Mouse (Mus musculus): ENCODE data around the gene Zfp870. TPM values are rescaled to one million over a fixed set of nuclear protein-coding genes. Genes with fewer than 3 reads are reported as not detected.

Zfp870 gene
- polyA plus RNA-seq (2012; rRNA removed) = 0.88 and 1.7 TPM in 2 replicates

GRCm38 (mm10) chr17:32891239-32892180 is at the start of gene Zfp870:
Gene Zfp870 (minus strand): TSS chr17:32891642.
- TF ChIP-seq CTCF (IDR thresholded peaks at IDR 0.05; ENCODE audit: insufficient read depth, low read length) (no peak), POLR2A (IDR thresholded peaks at IDR 0.05; ENCODE audit: borderline replicate concordance, extremely low read depth, low read depth, low read length) (peak; percentile 45; the same call in 1 of the 2 replicates)
- peak within 1 kb of the TSS; percentile 96 for H3K4me3 ChIP-seq (replicated peaks; ENCODE audit: extremely low read depth, low read depth, low read length)
- H3K4me1 ChIP-seq (ENCODE audit: control insufficient read depth, insufficient read depth, low read length) = peaks cover 6% of the 10 kb centered on the region; the same call in 1 of the 2 replicates
- DNase-seq = peak; percentile 78
- 11% methylated on average over 33 of the region's 33 CpGs for WGBS

- no peak for DNase-seq
- WGBS = 74% methylated on average over 4 of the region's 4 CpGs
- TF ChIP-seq POLR2A (IDR thresholded peaks at IDR 0.05; ENCODE audit: borderline replicate concordance, extremely low read depth, low read depth, low read length) = no peak
- no peak for TF ChIP-seq CTCF (IDR thresholded peaks at IDR 0.05; ENCODE audit: insufficient read depth, low read length)
- Histone ChIP-seq H3K4me1 (ENCODE audit: control insufficient read depth, insufficient read depth, low read length) (no peaks in the 10 kb centered on the region), H3K4me3 (replicated peaks; ENCODE audit: extremely low read depth, low read depth, low read length) (no peak overlapping the region)
These were observed 48.4 kb upstream of the Zfp870 start for GRCm38 (mm10) chr17:32939831-32940230.

- Histone ChIP-seq H3K4me3 (replicated peaks; ENCODE audit: extremely low read depth, low read depth, low read length) (no peak overlapping the region), H3K4me1 (ENCODE audit: control insufficient read depth, insufficient read depth, low read length) (peaks cover 6% of the 10 kb centered on the region; the same call in 1 of the 2 replicates)
- TF ChIP-seq POLR2A (IDR thresholded peaks at IDR 0.05; ENCODE audit: borderline replicate concordance, extremely low read depth, low read depth, low read length) (no peak), CTCF (IDR thresholded peaks at IDR 0.05; ENCODE audit: insufficient read depth, low read length) (no peak)
- DNase-seq = no peak
- 83% methylated on average over 5 of the region's 5 CpGs for WGBS
These were observed 36.4 kb upstream of the Zfp870 start for GRCm38 (mm10) chr17:32927803-32928202.

- DNase-seq = peak; percentile 55
- H3K4me3 ChIP-seq (replicated peaks; ENCODE audit: extremely low read depth, low read depth, low read length) = peak overlapping the region; percentile 90
- no peak for TF ChIP-seq CTCF (IDR thresholded peaks at IDR 0.05; ENCODE audit: insufficient read depth, low read length)
- peak; percentile 85; the same call in 1 of the 2 replicates for TF ChIP-seq POLR2A (IDR thresholded peaks at IDR 0.05; ENCODE audit: borderline replicate concordance, extremely low read depth, low read depth, low read length)
- peaks cover 6% of the 10 kb centered on the region; the same call in 1 of the 2 replicates for H3K4me1 ChIP-seq (ENCODE audit: control insufficient read depth, insufficient read depth, low read length)
- WGBS = 15% methylated on average over 32 of the region's 32 CpGs
These were observed 33.3 kb upstream of the Zfp870 start for GRCm38 (mm10) chr17:32924658-32925312.

GRCm38 (mm10) chr17:32923681-32924080 is 32.2 kb upstream of the Zfp870 start:
- DNase-seq = no peak
- Histone ChIP-seq H3K4me3 (replicated peaks; ENCODE audit: extremely low read depth, low read depth, low read length) (no peak overlapping the region), H3K4me1 (ENCODE audit: control insufficient read depth, insufficient read depth, low read length) (peaks cover 6% of the 10 kb centered on the region; the same call in 1 of the 2 replicates)
- TF ChIP-seq CTCF (IDR thresholded peaks at IDR 0.05; ENCODE audit: insufficient read depth, low read length) = no peak
- TF ChIP-seq POLR2A (IDR thresholded peaks at IDR 0.05; ENCODE audit: borderline replicate concordance, extremely low read depth, low read depth, low read length) = no peak
- 93% methylated on average over 1 of the region's 1 CpGs for WGBS

GRCm38 (mm10) chr17:32919123-32919522 is 27.7 kb upstream of the Zfp870 start:
- H3K4me3 ChIP-seq (replicated peaks; ENCODE audit: extremely low read depth, low read depth, low read length) = no peak overlapping the region
- TF ChIP-seq CTCF (IDR thresholded peaks at IDR 0.05; ENCODE audit: insufficient read depth, low read length) = no peak
- no peak for TF ChIP-seq POLR2A (IDR thresholded peaks at IDR 0.05; ENCODE audit: borderline replicate concordance, extremely low read depth, low read depth, low read length)
- H3K4me1 ChIP-seq (ENCODE audit: control insufficient read depth, insufficient read depth, low read length) = peaks cover under 1% of the 10 kb centered on the region; the same call in 1 of the 2 replicates
- DNase-seq = no peak
- WGBS = 45% methylated on average over 2 of the region's 2 CpGs

- no peak for TF ChIP-seq POLR2A (IDR thresholded peaks at IDR 0.05; ENCODE audit: borderline replicate concordance, extremely low read depth, low read depth, low read length)
- no peak for TF ChIP-seq CTCF (IDR thresholded peaks at IDR 0.05; ENCODE audit: insufficient read depth, low read length)
- Histone ChIP-seq H3K4me3 (replicated peaks; ENCODE audit: extremely low read depth, low read depth, low read length) (no peak within 1 kb of the TSS), H3K4me1 (ENCODE audit: control insufficient read depth, insufficient read depth, low read length) (no peaks in the 10 kb centered on the region)
- 42% methylated on average over 2 of the region's 2 CpGs for WGBS
- no peak for DNase-seq
These were observed 25.7 kb upstream of the Zfp870 start, which contains the start of gene Cyp4f14 for GRCm38 (mm10) chr17:32917131-32917530. Gene Cyp4f14 (minus strand): TSS chr17:32917342.

GRCm38 (mm10) chr17:32916075-32916474 is 24.6 kb upstream of the Zfp870 start:
- TF ChIP-seq CTCF (IDR thresholded peaks at IDR 0.05; ENCODE audit: insufficient read depth, low read length) = no peak
- TF ChIP-seq POLR2A (IDR thresholded peaks at IDR 0.05; ENCODE audit: borderline replicate concordance, extremely low read depth, low read depth, low read length) = no peak
- DNase-seq = no peak
- H3K4me3 ChIP-seq (replicated peaks; ENCODE audit: extremely low read depth, low read depth, low read length) = no peak overlapping the region
- no peaks in the 10 kb centered on the region for H3K4me1 ChIP-seq (ENCODE audit: control insufficient read depth, insufficient read depth, low read length)
- 64% methylated on average over 1 of the region's 1 CpGs for WGBS

- H3K4me3 ChIP-seq (replicated peaks; ENCODE audit: extremely low read depth, low read depth, low read length) = no peak overlapping the region
- H3K4me1 ChIP-seq (ENCODE audit: control insufficient read depth, insufficient read depth, low read length) = no peaks in the 10 kb centered on the region
- no peak for TF ChIP-seq CTCF (IDR thresholded peaks at IDR 0.05; ENCODE audit: insufficient read depth, low read length)
- 82% methylated on average over 10 of the region's 10 CpGs for WGBS
- DNase-seq = no peak
These were observed 14.7 kb upstream of the Zfp870 start for GRCm38 (mm10) chr17:32906172-32906571.
